Mouse (Mus musculus) thymus, adult 2 months (tissue): ENCODE measurements at regions not wholly inside any gene's neighbourhood (a gene's known extent, or its start where the extent isn't known, plus 50 kb on each side); places are given as distances from the start of the nearest gene placed in this dataset.

ENCODE experiments used
- DNase-seq: peaks from one replicate; pipeline ENCODE4 v3.0.0; 2021
- H3K27ac ChIP-seq: fragments of 200-500 bp; 2 replicates; pipeline ENCODE4 v1.5.1; 2012; ENCODE audit warnings: low read length, control low read depth; ENCODE audit not compliant: control insufficient read depth, insufficient read depth
- H3K27me3 ChIP-seq: fragments of 200-500 bp; 2 replicates; pipeline ENCODE4 v1.6.1; 2012; ENCODE audit warnings: mild to moderate bottlenecking, low read length, moderate library complexity, mixed read lengths; ENCODE audit not compliant: control insufficient read depth, insufficient read depth
- H3K36me3 ChIP-seq: fragments of 200-500 bp; 2 replicates; pipeline ENCODE4 v1.6.1; 2012; ENCODE audit warnings: mild to moderate bottlenecking, low read length, moderate library complexity; ENCODE audit not compliant: control insufficient read depth, insufficient read depth
- H3K4me1 ChIP-seq: fragments of 200-500 bp; replicated peaks from 2 replicates; pipeline ENCODE4 v1.6.1; 2012; ENCODE audit warnings: low read length; ENCODE audit not compliant: control insufficient read depth, insufficient read depth
- H3K4me3 ChIP-seq: fragments of 200-500 bp; 2 replicates; pipeline ENCODE4 v1.5.1; 2012; ENCODE audit warnings: mild to moderate bottlenecking, low read length, control low read depth, moderate library complexity; ENCODE audit not compliant: control insufficient read depth, insufficient read depth
- CTCF ChIP-seq: fragments of 200-500 bp; IDR thresholded peaks from 2 replicates; pipeline ENCODE4 v1.5.1; 2012; ENCODE audit warnings: mild to moderate bottlenecking, control low read depth, low read length, moderate library complexity, borderline replicate concordance; ENCODE audit not compliant: control insufficient read depth, poor library complexity, insufficient read depth; ENCODE audit errors: extremely low read depth
- POLR2A ChIP-seq: fragments of 200-500 bp; IDR thresholded peaks from 2 replicates; pipeline ENCODE4 v1.6.1; 2012; ENCODE audit warnings: mild to moderate bottlenecking, low read length, control low read depth, moderate library complexity; ENCODE audit not compliant: control insufficient read depth, poor library complexity, insufficient read depth; ENCODE audit errors: extremely low read depth
- WGBS: fragments of 180-500 bp; shearing (Covaris S2); methylation state at CpG from one replicate; pipeline ENCODE4 v1.1.7; 2018; 5-methylcytosine and 5-hydroxymethylcytosine counted together

GRCm38 (mm10) chr10:19126922-19127321, 111.5 kb upstream of the Tnfaip3 start:
- 93% methylated on average over 2 of the region's 2 CpGs for WGBS
- Histone ChIP-seq H3K4me1 (peaks cover 10% of the 10 kb centered on the region), H3K4me3 (no peak overlapping the region), H3K36me3 (no peaks in the 10 kb centered on the region), H3K27ac (no peak overlapping the region), H3K27me3 (no peaks in the 10 kb centered on the region)
- DNase-seq: no peak
- TF ChIP-seq POLR2A: no peak
- TF ChIP-seq CTCF: no peak

- 91% methylated on average over 4 of the region's 4 CpGs for WGBS
- H3K36me3 ChIP-seq: no peaks in the 10 kb centered on the region
- no peak for DNase-seq
- H3K4me3 ChIP-seq: no peak overlapping the region
- TF ChIP-seq CTCF (no peak), POLR2A (no peak)
- H3K27ac ChIP-seq: no peak overlapping the region
- H3K4me1 ChIP-seq: peaks cover 11% of the 10 kb centered on the region
- no peaks in the 10 kb centered on the region for H3K27me3 ChIP-seq
Observed at GRCm38 (mm10) chr10:19126438-19126837, 111.0 kb upstream of the Tnfaip3 start.

DNA sequence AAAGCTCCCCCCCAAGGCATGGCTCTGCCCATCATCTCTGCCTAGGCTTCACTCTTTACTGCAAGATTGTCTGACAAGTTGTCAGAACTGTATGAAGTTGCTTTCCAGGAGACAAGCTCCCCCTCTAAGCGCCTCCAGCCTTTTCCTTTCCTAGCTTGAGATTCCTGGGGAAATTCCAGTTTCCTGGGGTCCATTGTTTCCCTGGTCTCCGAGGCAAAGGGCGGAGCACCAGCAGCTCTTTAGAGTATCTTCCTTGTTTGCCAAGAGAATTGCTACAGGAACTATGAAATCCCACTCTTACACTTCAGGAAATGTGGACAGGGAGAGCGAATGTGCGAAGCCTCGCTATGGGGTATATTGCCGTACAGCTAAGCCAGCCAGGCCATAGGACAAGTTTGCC, 108.2 kb upstream of the Tnfaip3 start:
- Histone ChIP-seq H3K36me3 (no peaks in the 10 kb centered on the region), H3K4me3 (no peak overlapping the region), H3K4me1 (peaks cover 11% of the 10 kb centered on the region), H3K27ac (no peak overlapping the region), H3K27me3 (no peaks in the 10 kb centered on the region)
- DNase-seq: no peak
- WGBS: 97% methylated on average over 7 of the region's 7 CpGs
- TF ChIP-seq POLR2A: no peak
- TF ChIP-seq CTCF: no peak

DNA sequence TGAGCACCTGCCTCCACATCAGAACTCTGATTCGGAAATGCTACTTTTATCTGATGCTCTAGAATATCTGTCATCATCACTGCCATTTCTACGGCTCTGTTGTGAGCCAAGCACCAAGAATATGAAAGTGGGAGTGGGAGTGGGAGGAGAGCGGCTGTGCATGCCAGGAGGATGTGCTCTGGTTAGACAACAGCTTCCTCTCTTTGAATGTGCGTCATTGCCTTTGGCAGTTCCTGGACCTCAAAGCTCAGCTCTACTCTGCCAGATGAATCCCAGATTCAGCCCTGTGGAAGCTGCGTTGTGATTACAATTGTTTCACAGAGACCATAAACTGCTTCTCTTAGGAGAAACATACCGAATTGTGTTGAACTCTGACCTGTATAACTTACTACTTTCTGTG, 106.8 kb upstream of the Tnfaip3 start:
- WGBS: 36% methylated on average over 6 of the region's 6 CpGs
- no peaks in the 10 kb centered on the region for H3K36me3 ChIP-seq
- DNase-seq: no peak
- H3K27me3 ChIP-seq: no peaks in the 10 kb centered on the region
- peaks cover 6% of the 10 kb centered on the region for H3K4me1 ChIP-seq
- H3K27ac ChIP-seq: no peak overlapping the region
- no peak overlapping the region for H3K4me3 ChIP-seq
- no peak for TF ChIP-seq CTCF
- TF ChIP-seq POLR2A: no peak

- H3K27me3 ChIP-seq: no peaks in the 10 kb centered on the region
- H3K27ac ChIP-seq: no peak overlapping the region
- H3K36me3 ChIP-seq: no peaks in the 10 kb centered on the region
- H3K4me1 ChIP-seq: peaks cover 10% of the 10 kb centered on the region
- H3K4me3 ChIP-seq: no peak overlapping the region
- 85% methylated on average over 8 of the region's 8 CpGs for WGBS
- TF ChIP-seq CTCF (no peak), POLR2A (no peak)
- no peak for DNase-seq
Observed at GRCm38 (mm10) chr10:19119281-19120049, 104.0 kb upstream of the Tnfaip3 start.

- H3K27me3 ChIP-seq: no peaks in the 10 kb centered on the region
- no peak overlapping the region for H3K4me3 ChIP-seq
- DNase-seq: no peak
- peaks cover 10% of the 10 kb centered on the region for H3K4me1 ChIP-seq
- WGBS: 34% methylated on average over 5 of the region's 5 CpGs
- no peak overlapping the region for H3K27ac ChIP-seq
- no peak for TF ChIP-seq CTCF
- no peaks in the 10 kb centered on the region for H3K36me3 ChIP-seq
Observed at GRCm38 (mm10) chr10:19118569-19119280, 103.3 kb upstream of the Tnfaip3 start.
